Mouse (Mus musculus): ENCODE measurements around the gene Pan2. TPM values are rescaled to one million over a fixed set of nuclear protein-coding genes. Genes with fewer than 3 reads are reported as not detected.
"Not testable (repeated sequence)": the region's sequence is repeated elsewhere in the genome, so short reads cannot be mapped to it uniquely, and the experiment has no call there.

The Pan2 gene
- polyA plus RNA-seq, 1 experiment from 2014 or later, result 14.8 TPM

DNA sequence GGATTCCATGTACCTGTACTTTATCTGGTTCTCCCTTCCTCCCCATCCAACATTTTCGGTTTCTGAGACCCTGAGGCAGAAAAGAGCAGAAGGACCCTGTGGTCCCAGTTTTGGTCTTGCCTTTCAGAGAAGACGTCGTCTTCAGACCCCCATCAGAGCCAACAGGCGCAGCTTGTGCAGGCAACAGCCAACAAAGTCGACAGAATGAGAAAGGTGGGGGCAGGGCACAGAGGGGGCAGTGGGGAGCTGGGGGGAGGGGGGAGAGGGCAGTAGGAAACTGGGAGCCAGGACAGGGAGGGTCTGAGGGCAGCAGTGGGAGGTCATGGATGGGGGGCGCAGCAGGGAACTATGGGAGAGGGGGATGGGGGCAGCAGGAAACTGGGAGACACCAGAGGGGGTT, 25.0 kb upstream of the Pan2 start:
- Histone ChIP-seq H3K4me2 (ENCODE audit: low read depth, low read length) (no peak overlapping the region), H3K4me1 (ENCODE audit: control insufficient read depth, low read depth, low read length) (no peaks in the 10 kb centered on the region; the same call in 1 of the 2 replicates), H3K4me3 (ENCODE audit: low read depth, low read length) (no peak overlapping the region), H3K9me3 (replicated peaks; ENCODE audit: control insufficient read depth, low read length) (no peaks in the 10 kb centered on the region), H3K36me3 (ENCODE audit: control insufficient read depth, insufficient read depth) (peaks cover 34% of the 10 kb centered on the region), H3K27me3 (ENCODE audit: control insufficient read depth, insufficient read depth, low read depth, low read length) (no peaks in the 10 kb centered on the region), H3K9ac (ENCODE audit: low read depth, low read length) (no peak overlapping the region), H3K27ac (ENCODE audit: low read length) (no peak overlapping the region)
- 70% methylated on average over 6 of the region's 6 CpGs for WGBS (ENCODE audit: insufficient replicate concordance)
- ATAC-seq (ENCODE audit: low read depth), result no peak

- Histone ChIP-seq H3K9ac (ENCODE audit: low read depth, low read length) (no peak overlapping the region), H3K4me1 (ENCODE audit: control insufficient read depth, low read depth, low read length) (no peaks in the 10 kb centered on the region; the same call in 1 of the 2 replicates), H3K27me3 (ENCODE audit: control insufficient read depth, insufficient read depth, low read depth, low read length) (no peaks in the 10 kb centered on the region), H3K36me3 (ENCODE audit: control insufficient read depth, insufficient read depth) (peaks cover 45% of the 10 kb centered on the region), H3K9me3 (replicated peaks; ENCODE audit: control insufficient read depth, low read length) (no peaks in the 10 kb centered on the region), H3K27ac (ENCODE audit: low read length) (no peak overlapping the region), H3K4me3 (ENCODE audit: low read depth, low read length) (no peak overlapping the region), H3K4me2 (ENCODE audit: low read depth, low read length) (no peak overlapping the region)
- ATAC-seq (ENCODE audit: low read depth), result no peak
- 74% methylated on average over 6 of the region's 6 CpGs for WGBS (ENCODE audit: insufficient replicate concordance)
Observed at GRCm38 (mm10) chr10:128280943-128281342, 22.2 kb upstream of the Pan2 start.

- Histone ChIP-seq H3K4me2 (ENCODE audit: low read depth, low read length) (no peak overlapping the region), H3K4me1 (ENCODE audit: control insufficient read depth, low read depth, low read length) (no peaks in the 10 kb centered on the region; the same call in 1 of the 2 replicates), H3K4me3 (ENCODE audit: low read depth, low read length) (no peak overlapping the region), H3K9me3 (replicated peaks; ENCODE audit: control insufficient read depth, low read length) (no peaks in the 10 kb centered on the region), H3K27ac (ENCODE audit: low read length) (no peak overlapping the region), H3K27me3 (ENCODE audit: control insufficient read depth, insufficient read depth, low read depth, low read length) (no peaks in the 10 kb centered on the region), H3K36me3 (ENCODE audit: control insufficient read depth, insufficient read depth) (peaks cover 45% of the 10 kb centered on the region), H3K9ac (ENCODE audit: low read depth, low read length) (no peak overlapping the region)
- 90% methylated on average over 14 of the region's 14 CpGs for WGBS (ENCODE audit: insufficient replicate concordance)
- no peak for ATAC-seq (ENCODE audit: low read depth)
Observed at GRCm38 (mm10) chr10:128281682-128282081, 21.5 kb upstream of the Pan2 start.

DNA sequence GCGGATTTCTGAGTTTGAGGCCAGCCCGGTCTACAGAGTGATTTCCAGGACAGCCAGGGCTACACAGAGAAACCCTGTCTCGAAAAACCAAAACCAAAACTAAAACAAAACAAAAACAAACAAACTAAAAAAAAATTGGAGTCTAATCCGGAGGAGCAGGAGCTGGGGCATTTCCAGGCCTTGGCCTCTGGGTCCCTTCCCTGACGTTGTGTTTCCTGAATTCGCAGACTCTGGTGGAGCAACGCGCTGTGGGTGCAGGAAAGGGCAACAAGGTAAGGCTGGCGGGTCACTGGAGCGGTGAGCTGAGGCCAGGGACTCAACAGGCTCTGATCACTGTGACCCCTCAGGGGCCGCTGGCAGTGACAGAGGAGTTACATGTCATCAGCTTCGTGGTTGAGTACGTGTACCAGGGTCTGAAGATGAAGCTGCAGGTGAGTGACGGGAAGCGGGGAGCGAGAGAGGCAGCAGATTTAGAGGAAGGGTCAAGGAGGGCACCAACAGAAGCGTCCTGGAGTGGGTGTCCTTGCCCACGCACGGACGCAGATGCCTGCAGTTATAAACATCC, 20.2 kb upstream of the Pan2 start:
- no peaks in the 10 kb centered on the region for H3K27me3 ChIP-seq (ENCODE audit: control insufficient read depth, insufficient read depth, low read depth, low read length)
- H3K9ac ChIP-seq (ENCODE audit: low read depth, low read length), result no peak overlapping the region
- H3K36me3 ChIP-seq (ENCODE audit: control insufficient read depth, insufficient read depth), result peaks cover 36% of the 10 kb centered on the region
- no peak overlapping the region for H3K4me3 ChIP-seq (ENCODE audit: low read depth, low read length)
- ATAC-seq (ENCODE audit: low read depth), result no peak
- H3K9me3 ChIP-seq (replicated peaks; ENCODE audit: control insufficient read depth, low read length), result no peaks in the 10 kb centered on the region
- H3K4me1 ChIP-seq (ENCODE audit: control insufficient read depth, low read depth, low read length), result no peaks in the 10 kb centered on the region; the same call in 1 of the 2 replicates
- WGBS (ENCODE audit: insufficient replicate concordance), result 78% methylated on average over 20 of the region's 20 CpGs
- no peak overlapping the region for H3K27ac ChIP-seq (ENCODE audit: low read length)
- H3K4me2 ChIP-seq (ENCODE audit: low read depth, low read length), result no peak overlapping the region

DNA sequence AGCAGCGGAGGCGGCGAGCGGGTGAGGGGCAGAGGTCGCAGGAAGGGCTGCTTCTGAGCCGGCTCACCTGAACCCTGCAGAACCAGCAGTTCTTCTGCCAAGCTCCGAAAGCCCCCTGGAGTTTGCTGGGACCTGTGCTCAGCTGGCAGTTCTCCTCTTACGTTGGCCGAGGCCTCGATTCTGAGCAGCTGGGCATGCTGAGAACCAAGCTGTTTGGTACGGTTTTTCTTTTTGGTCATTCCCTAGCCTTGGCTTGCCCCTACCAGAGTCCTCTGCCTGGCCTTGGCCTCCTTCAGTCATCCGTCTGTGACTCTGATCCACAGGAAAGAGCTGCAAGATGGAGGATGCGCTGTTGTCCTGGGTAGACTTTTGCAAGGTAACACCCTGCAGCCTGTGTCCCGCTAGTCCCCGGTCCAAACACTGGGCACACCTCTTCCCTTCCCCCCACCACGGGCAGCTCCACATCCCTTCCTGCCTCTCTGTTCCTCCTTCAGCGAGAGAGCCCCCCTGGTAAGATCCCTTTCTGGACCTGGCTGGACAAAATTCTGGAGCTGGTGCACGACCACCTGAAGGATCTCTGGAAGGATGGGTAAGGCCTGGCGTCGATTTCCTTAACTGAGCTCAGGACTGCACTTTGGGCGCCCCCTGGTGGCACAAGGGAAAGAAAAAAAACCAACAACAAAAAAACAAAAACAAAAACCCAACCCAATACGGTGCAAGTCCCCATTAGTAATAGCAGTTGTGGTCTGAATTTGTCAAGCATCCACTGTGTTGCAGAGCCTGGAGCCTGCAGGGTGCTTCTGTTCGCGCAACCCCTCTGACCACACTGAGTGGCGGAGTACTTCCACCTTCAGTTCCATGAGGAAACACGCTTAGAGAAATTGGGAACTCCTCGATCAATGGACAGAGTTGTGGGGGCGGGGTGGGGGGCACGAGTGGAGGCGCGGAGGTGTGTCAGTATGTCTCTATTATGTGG, 19.2 kb upstream of the Pan2 start:
- 62% methylated on average over 31 of the region's 31 CpGs for WGBS (ENCODE audit: insufficient replicate concordance)
- Histone ChIP-seq H3K4me1 (ENCODE audit: control insufficient read depth, low read depth, low read length) (no peaks in the 10 kb centered on the region; the same call in 1 of the 2 replicates), H3K36me3 (ENCODE audit: control insufficient read depth, insufficient read depth) (peaks cover 35% of the 10 kb centered on the region), H3K4me2 (ENCODE audit: low read depth, low read length) (no peak overlapping the region), H3K27me3 (ENCODE audit: control insufficient read depth, insufficient read depth, low read depth, low read length) (no peaks in the 10 kb centered on the region), H3K9me3 (replicated peaks; ENCODE audit: control insufficient read depth, low read length) (no peaks in the 10 kb centered on the region), H3K4me3 (ENCODE audit: low read depth, low read length) (no peak overlapping the region), H3K9ac (ENCODE audit: low read depth, low read length) (no peak overlapping the region), H3K27ac (ENCODE audit: low read length) (no peak overlapping the region)
- peak; percentile 35; the same call in 1 of the 2 replicates for ATAC-seq (ENCODE audit: low read depth)

DNA sequence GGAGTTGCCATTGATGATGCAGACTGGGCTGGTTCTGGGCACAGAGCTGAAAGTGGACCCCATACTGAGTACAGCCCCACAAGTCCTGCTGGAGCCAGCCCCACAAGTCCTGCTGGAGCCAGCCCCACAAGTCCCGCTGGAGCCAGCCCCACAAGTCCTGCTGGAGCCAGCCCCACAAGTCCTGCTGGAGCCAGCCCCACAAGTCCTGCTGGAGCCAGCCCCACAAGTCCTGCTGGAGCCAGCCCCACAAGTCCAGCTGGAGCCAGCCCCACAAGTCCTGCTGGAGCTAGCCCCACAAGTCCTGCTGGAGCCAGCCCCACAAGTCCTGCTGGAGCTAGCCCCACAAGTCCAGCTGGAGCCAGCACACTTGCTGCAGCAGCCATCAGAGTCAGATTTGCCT, 12.5 kb upstream of the Pan2 start:
- H3K9me3 ChIP-seq (replicated peaks; ENCODE audit: control insufficient read depth, low read length); H3K36me3 ChIP-seq (ENCODE audit: control insufficient read depth, insufficient read depth); H3K4me3 ChIP-seq (ENCODE audit: low read depth, low read length); H3K27ac ChIP-seq (ENCODE audit: low read length); H3K4me1 ChIP-seq (ENCODE audit: control insufficient read depth, low read depth, low read length); ATAC-seq (ENCODE audit: low read depth); H3K27me3 ChIP-seq (ENCODE audit: control insufficient read depth, insufficient read depth, low read depth, low read length); H3K4me2 ChIP-seq (ENCODE audit: low read depth, low read length); H3K9ac ChIP-seq (ENCODE audit: low read depth, low read length): not testable (repeated sequence)
- WGBS (ENCODE audit: insufficient replicate concordance), result 75% methylated on average over 1 of the region's 1 CpGs

GRCm38 (mm10) chr10:128296370-128297090, 6.6 kb upstream of the Pan2 start:
- Histone ChIP-seq H3K4me3 (ENCODE audit: low read depth, low read length) (no peak overlapping the region), H3K27me3 (ENCODE audit: control insufficient read depth, insufficient read depth, low read depth, low read length) (no peaks in the 10 kb centered on the region), H3K9me3 (replicated peaks; ENCODE audit: control insufficient read depth, low read length) (no peaks in the 10 kb centered on the region), H3K9ac (ENCODE audit: low read depth, low read length) (no peak overlapping the region), H3K36me3 (ENCODE audit: control insufficient read depth, insufficient read depth) (peaks cover 3% of the 10 kb centered on the region; the same call in 1 of the 2 replicates), H3K4me1 (ENCODE audit: control insufficient read depth, low read depth, low read length) (peaks cover 5% of the 10 kb centered on the region), H3K27ac (ENCODE audit: low read length) (no peak overlapping the region), H3K4me2 (ENCODE audit: low read depth, low read length) (no peak overlapping the region)
- ATAC-seq (ENCODE audit: low read depth), result no peak
- 70% methylated on average over 13 of the region's 13 CpGs for WGBS (ENCODE audit: insufficient replicate concordance)

- H3K9me3 ChIP-seq (replicated peaks; ENCODE audit: control insufficient read depth, low read length), result no peaks in the 10 kb centered on the region
- no peaks in the 10 kb centered on the region for H3K27me3 ChIP-seq (ENCODE audit: control insufficient read depth, insufficient read depth, low read depth, low read length)
- no peak overlapping the region for H3K9ac ChIP-seq (ENCODE audit: low read depth, low read length)
- H3K4me1 ChIP-seq (ENCODE audit: control insufficient read depth, low read depth, low read length), result peaks cover 7% of the 10 kb centered on the region
- H3K36me3 ChIP-seq (ENCODE audit: control insufficient read depth, insufficient read depth), result no peaks in the 10 kb centered on the region
- no peak overlapping the region for H3K4me3 ChIP-seq (ENCODE audit: low read depth, low read length)
- no peak for ATAC-seq (ENCODE audit: low read depth)
- H3K4me2 ChIP-seq (ENCODE audit: low read depth, low read length), result no peak overlapping the region
- H3K27ac ChIP-seq (ENCODE audit: low read length), result no peak overlapping the region
- WGBS (ENCODE audit: insufficient replicate concordance), result 65% methylated on average over 4 of the region's 4 CpGs
Observed at GRCm38 (mm10) chr10:128297221-128297620, 5.9 kb upstream of the Pan2 start.
